Mouse (Mus musculus) forebrain, embryonic 12.5 days (tissue): ENCODE measurements around the gene Cep97. TPM values are rescaled to one million over a fixed set of nuclear protein-coding genes. Genes with fewer than 3 reads are reported as not detected.
A peak's percentile ranks its signal among the peaks of the same experiment; 100 is the strongest.

Experiments
- ATAC-seq: fragments of 200-750 bp; cut with Nextera tagmentation; 2 replicates; pipeline ENCODE4 v1.8.0; 2017; ENCODE audit warnings: moderate TSS enrichment; ENCODE audit not compliant: low FRiP score
- H3K27ac ChIP-seq: fragments of 300-500 bp; sonication (generic); 2 replicates; pipeline ENCODE4 v1.5.1; 2016; ENCODE audit warnings: mild to moderate bottlenecking
- H3K27me3 ChIP-seq: fragments of 300-500 bp; sonication (generic); 2 replicates; pipeline ENCODE4 v1.6.1; 2016; ENCODE audit warnings: mild to moderate bottlenecking
- H3K36me3 ChIP-seq: fragments of 300-500 bp; sonication (generic); replicated peaks from 2 replicates; pipeline ENCODE4 v1.6.1; 2016; ENCODE audit warnings: mild to moderate bottlenecking
- H3K4me1 ChIP-seq: fragments of 300-500 bp; sonication (generic); 2 replicates; pipeline ENCODE4 v1.6.1; 2016
- H3K4me2 ChIP-seq: fragments of 300-500 bp; sonication (generic); 2 replicates; pipeline ENCODE4 v1.6.1; 2016; ENCODE audit warnings: mild to moderate bottlenecking, moderate library complexity
- H3K4me3 ChIP-seq: fragments of 300-500 bp; sonication (generic); replicated peaks from 2 replicates; pipeline ENCODE4 v1.5.1; 2016; ENCODE audit warnings: mild to moderate bottlenecking
- H3K9ac ChIP-seq: fragments of 300-500 bp; sonication (generic); 2 replicates; pipeline ENCODE4 v1.6.1; 2016; ENCODE audit warnings: mild to moderate bottlenecking
- H3K9me3 ChIP-seq: fragments of 300-500 bp; sonication (generic); 2 replicates; pipeline ENCODE4 v1.6.1; 2016
- WGBS: fragments of 180-500 bp; shearing (Covaris S2); methylation state at CpG from one replicate; pipeline ENCODE4 v1.1.7; 2016; 5-methylcytosine and 5-hydroxymethylcytosine counted together
- polyA plus RNA-seq: library from polyadenylated mRNA; unstranded; fragments of >200 nt; fragmentation: Nextera tagmentation; extraction: Ambion mirVana; gene quantifications from 2 replicates; pipeline ENCODE4 v1.2.1, GENCODE M21; 2016

The Cep97 gene
- polyA plus RNA-seq: 19.9 and 22.9 TPM in 2 replicates

DNA sequence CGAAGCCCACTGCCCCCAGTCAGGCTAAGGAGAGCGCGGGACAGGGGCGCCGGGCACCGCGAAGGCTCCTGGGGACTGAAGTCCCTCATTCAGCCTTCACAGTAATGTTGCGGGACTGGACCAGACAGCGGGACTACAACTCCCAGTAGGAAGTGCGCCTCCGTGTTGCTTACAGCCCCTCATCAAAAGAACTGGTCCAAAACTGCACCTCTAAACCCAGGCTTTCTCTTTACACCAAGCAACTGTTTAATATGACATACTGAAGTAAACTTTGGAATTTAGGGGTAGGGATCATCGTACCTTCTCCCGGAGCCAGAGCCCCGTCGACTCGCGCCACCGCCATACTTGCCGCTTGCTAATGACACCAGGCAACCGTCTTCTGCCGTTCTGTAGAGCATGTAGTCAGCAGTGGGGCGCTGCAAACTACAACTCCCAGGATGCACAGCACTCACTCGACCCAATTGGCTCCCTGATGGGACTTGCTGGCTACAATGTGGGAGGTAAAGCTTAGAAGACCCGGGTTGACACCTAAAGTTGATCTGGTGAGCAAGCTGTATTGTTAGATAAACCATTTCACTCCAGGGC lies at the start of gene Cep97:
Gene Cep97, minus strand, starts transcription at position 403 of the 585 bp plus-strand sequence.
- peak within 1 kb of the TSS; percentile 68 for H3K9ac ChIP-seq
- peak; percentile 99 for ATAC-seq
- WGBS: under 1% methylated on average over 24 of the region's 24 CpGs

DNA sequence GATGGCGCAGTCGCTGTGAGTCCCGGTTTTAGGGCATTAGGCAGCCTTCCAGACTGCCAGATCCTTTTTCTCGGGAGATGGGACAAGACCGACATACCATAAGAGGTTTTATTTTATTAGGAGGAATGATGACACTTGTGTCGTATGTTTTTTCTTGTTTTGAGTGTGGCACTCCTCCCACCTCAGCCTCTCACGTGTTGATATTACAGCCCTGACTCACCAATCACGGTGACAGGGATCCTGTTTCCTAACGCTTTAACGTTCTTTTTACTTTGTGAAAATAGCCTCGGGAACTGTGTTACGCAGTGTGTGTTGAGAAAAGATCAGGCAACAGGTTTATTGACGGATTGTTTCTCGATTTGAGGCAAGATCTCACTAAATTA lies 40.2 kb upstream of the Cep97 start:
- Histone ChIP-seq H3K4me3 (peak overlapping the region; percentile 100), H3K9ac (peak overlapping the region; percentile 89), H3K36me3 (peaks cover 27% of the 10 kb centered on the region), H3K27me3 (no peaks in the 10 kb centered on the region), H3K4me1 (peaks cover 18% of the 10 kb centered on the region), H3K9me3 (no peaks in the 10 kb centered on the region), H3K4me2 (peak overlapping the region; percentile 78), H3K27ac (peak overlapping the region; percentile 87)
- no peak for ATAC-seq
- WGBS: 14% methylated on average over 14 of the region's 14 CpGs

More for the DNA sequence above, at the start of gene Cep97:
- Histone ChIP-seq H3K4me1 (no peaks in the 10 kb centered on the region), H3K27me3 (no peaks in the 10 kb centered on the region), H3K9me3 (no peaks in the 10 kb centered on the region), H3K36me3 (peaks cover 4% of the 10 kb centered on the region), H3K27ac (peak within 1 kb of the TSS; percentile 75), H3K4me3 (peak within 1 kb of the TSS; percentile 67), H3K4me2 (peak within 1 kb of the TSS; percentile 63)

DNA sequence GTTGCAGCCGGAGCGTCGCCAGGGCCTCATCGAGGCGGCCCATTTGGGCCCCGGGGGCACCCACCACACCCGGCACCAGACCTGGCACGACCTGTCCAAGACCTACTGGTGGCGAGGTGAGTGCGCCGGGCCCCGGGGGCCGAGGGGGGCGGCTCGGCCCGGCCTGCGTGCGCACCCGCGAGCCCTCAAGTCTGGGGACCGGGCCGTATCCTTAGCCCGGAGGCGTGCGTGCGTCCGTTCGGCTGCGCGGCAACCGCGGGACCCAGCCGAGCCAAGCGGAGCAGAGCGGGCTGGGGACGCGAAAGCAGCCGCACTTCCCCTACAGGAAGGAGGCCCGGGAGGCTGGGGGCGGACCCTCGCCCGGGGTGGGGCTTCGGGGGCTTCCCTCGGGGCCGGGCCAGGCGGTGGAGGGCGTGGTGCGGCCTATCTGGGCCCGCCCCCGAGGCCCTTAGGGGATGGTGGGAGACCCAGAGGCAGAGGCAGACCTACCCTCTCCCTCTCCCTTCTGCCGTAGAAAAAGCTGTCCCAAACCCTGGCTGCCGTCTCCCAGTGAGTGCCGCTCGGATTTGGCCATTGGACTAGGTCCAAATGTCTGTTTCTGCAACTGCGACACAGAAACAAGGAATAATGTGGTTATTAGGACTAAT lies 39.7 kb upstream of the Cep97 start:
- peak; percentile 86 for ATAC-seq
- peaks cover 32% of the 10 kb centered on the region for H3K36me3 ChIP-seq
- peak overlapping the region; percentile 78 for H3K4me2 ChIP-seq
- H3K9me3 ChIP-seq: no peaks in the 10 kb centered on the region
- H3K4me3 ChIP-seq: peak overlapping the region; percentile 100
- peak overlapping the region; percentile 87 for H3K27ac ChIP-seq
- peaks cover 18% of the 10 kb centered on the region for H3K4me1 ChIP-seq
- peak overlapping the region; percentile 89 for H3K9ac ChIP-seq
- H3K27me3 ChIP-seq: no peaks in the 10 kb centered on the region
- under 1% methylated on average over 44 of the region's 55 CpGs for WGBS

DNA sequence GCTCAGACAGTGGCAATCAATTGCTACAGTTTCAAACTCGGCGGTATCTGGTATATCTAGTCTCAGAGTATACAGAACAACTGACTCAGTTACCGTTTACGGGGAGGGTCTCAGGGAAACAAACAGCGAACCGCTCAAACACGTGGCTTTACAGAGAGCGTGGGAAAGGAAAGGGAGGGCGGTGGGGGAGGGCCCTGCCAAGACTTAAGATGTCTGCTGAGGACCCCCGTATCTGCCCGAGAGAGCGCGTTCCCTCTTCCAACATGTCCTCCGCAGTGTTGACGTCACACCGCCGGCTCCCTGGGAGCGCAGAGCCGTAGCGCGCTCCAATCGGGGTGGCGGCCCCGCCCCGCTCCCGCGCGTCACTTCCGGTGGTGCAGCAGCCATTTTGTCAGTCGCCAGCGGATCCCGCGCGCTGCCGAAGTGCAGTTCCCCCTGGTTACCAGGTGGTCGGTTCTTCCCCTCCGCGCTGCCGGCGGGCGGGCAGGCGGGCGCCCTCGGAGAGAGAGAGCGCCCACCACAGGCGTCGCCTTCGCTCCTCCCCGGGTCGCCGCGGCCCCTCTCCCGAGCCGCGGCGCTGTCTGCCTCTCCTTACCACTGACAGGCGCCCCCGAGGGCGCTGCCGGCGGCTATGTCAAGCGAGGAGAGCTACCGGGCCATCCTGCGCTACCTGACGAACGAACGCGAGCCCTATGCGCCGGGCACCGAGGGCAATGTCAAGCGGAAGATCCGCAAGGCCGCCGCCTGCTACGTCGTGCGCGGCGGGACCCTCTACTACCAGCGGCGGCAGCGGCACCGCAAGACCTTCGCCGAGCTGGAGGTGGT lies 39.0 kb upstream of the Cep97 start, which contains the start of gene Zbtb11:
Gene Zbtb11, plus strand, starts transcription at position 453 of the 825 bp plus-strand sequence.
- Histone ChIP-seq H3K27ac (peak within 1 kb of the TSS; percentile 87), H3K27me3 (no peaks in the 10 kb centered on the region), H3K9me3 (no peaks in the 10 kb centered on the region), H3K4me1 (peaks cover 19% of the 10 kb centered on the region), H3K36me3 (peaks cover 39% of the 10 kb centered on the region), H3K9ac (peak within 1 kb of the TSS; percentile 89), H3K4me3 (peak within 1 kb of the TSS; percentile 100), H3K4me2 (peak within 1 kb of the TSS; percentile 78)
- peak; percentile 98 for ATAC-seq
- WGBS: under 1% methylated on average over 78 of the region's 86 CpGs

DNA sequence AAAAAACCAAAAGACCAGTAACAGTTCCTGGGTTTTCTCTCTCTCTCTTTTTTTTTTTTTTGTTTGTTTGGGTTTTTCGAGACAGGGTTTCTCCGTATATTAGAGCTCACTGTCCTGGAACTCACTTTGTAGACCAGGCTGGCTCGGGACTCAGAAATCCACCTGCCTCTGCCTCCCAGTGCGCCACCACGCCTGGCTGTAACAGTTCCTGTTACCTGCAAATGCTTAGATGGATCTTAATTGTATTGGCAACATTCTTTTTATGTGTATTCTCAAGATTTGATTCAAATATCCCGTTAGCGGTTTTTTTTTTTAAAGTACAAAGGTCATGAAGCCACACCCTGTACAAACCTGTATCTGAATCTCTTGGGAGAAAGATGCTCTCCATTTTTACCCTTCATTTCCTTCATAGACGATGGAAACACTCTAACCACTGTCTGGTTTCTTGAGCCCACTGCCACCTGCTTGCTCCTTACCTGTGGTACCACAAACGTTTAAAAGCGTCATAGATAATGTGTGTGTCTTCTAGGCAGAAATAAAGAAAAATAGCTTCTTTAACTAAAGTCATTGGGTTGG lies 38.1 kb upstream of the Cep97 start:
- Histone ChIP-seq H3K4me2 (peak overlapping the region; percentile 78), H3K27ac (peak overlapping the region; percentile 63), H3K4me1 (peaks cover 21% of the 10 kb centered on the region), H3K9me3 (no peaks in the 10 kb centered on the region), H3K9ac (no peak overlapping the region), H3K27me3 (no peaks in the 10 kb centered on the region), H3K36me3 (peaks cover 35% of the 10 kb centered on the region), H3K4me3 (peak overlapping the region; percentile 100)
- 61% methylated on average over 10 of the region's 10 CpGs for WGBS
- ATAC-seq: no peak

DNA sequence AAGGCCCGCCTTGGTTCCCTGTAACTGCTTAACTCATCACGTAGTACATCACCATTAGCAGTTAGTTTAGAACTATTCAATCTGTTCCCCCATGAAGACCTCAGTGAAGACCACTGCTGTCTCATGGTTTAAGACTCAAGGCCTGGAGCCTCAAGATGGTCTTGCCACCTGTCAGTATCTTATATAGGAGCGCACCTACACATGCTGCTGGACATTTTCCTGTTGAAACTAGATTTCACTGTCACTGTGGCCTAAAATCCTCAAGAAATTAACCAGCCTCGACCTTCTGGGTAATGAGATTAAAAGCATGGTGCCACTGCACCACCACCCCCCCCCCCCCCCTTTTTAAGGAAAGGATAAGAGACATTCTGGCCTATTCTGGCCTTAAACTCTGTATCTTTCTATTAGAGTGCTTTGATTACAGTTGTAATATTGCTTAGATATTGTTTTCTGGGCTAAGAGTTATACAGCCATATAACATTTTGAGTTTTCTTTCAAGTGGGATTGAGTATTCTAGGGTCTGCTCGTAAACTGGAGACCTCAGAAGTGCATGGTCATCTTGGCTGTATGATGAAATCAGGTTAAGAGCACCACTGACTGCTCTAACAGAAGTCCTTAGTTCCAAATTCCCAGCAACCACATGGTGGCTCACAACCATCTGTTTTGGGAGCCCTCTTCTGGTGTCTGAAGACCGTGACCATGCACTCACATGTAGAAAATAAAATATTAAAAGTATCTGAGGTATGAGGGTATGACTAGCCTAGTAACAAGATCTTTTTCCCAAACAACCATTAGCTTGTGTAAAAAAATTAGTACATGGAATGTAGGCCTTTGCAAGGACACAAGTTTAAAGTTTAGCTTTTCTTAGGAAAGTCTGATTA lies 37.3 kb upstream of the Cep97 start:
- Histone ChIP-seq H3K9me3 (no peaks in the 10 kb centered on the region), H3K27ac (no peak overlapping the region), H3K4me1 (peaks cover 27% of the 10 kb centered on the region), H3K4me3 (no peak overlapping the region), H3K36me3 (peaks cover 34% of the 10 kb centered on the region), H3K27me3 (no peaks in the 10 kb centered on the region), H3K4me2 (no peak overlapping the region), H3K9ac (no peak overlapping the region)
- no peak for ATAC-seq
- 80% methylated on average over 6 of the region's 6 CpGs for WGBS

DNA sequence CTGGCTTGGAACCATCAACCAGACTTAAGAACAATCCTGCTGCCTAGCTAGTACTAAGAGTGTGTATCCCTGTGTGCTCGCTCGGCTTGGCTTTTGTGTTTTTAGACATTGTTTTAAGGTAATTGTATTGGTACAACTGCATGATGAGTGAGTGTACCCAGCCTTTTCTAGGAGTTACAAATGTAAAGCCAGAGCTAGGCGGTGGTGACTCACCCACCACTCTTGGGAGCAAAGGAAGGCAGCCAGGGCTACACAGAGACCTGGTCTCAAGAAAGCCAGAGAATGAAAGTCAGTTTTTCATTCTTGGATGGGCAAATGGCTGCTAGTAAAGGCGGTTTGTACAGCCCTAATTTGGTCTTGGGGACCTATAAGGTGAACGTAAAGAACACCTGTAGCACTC lies 35.8 kb upstream of the Cep97 start:
- Histone ChIP-seq H3K36me3 (peaks cover 34% of the 10 kb centered on the region), H3K27ac (no peak overlapping the region), H3K4me3 (no peak overlapping the region), H3K9ac (no peak overlapping the region), H3K4me1 (peaks cover 21% of the 10 kb centered on the region), H3K9me3 (no peaks in the 10 kb centered on the region), H3K27me3 (no peaks in the 10 kb centered on the region), H3K4me2 (no peak overlapping the region)
- no peak for ATAC-seq
- WGBS: 91% methylated on average over 5 of the region's 5 CpGs

DNA sequence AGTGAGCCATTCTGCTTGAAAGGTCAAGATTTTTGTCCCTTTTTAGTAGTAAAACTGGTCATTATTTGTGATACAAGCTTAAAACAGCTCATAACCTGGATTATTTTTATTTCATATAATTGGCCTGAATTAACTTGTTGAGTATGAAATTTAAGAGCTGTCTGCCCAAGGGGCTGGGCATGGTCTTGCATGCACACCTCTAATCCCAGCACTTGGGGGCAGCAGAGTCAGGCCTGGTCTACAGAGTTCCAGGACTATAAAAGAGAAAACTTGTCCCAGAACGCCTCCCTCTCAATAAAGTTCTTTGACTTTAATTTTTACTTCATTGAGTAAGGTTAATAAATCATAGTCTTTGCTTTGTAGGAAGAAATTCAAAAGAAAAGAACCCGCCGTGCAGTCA lies 34.5 kb upstream of the Cep97 start:
- ATAC-seq: no peak
- Histone ChIP-seq H3K9me3 (no peaks in the 10 kb centered on the region), H3K27me3 (no peaks in the 10 kb centered on the region), H3K36me3 (peaks cover 34% of the 10 kb centered on the region), H3K4me1 (peaks cover 13% of the 10 kb centered on the region), H3K4me3 (no peak overlapping the region), H3K4me2 (no peak overlapping the region), H3K27ac (no peak overlapping the region), H3K9ac (no peak overlapping the region)
- WGBS: 78% methylated on average over 3 of the region's 3 CpGs

DNA sequence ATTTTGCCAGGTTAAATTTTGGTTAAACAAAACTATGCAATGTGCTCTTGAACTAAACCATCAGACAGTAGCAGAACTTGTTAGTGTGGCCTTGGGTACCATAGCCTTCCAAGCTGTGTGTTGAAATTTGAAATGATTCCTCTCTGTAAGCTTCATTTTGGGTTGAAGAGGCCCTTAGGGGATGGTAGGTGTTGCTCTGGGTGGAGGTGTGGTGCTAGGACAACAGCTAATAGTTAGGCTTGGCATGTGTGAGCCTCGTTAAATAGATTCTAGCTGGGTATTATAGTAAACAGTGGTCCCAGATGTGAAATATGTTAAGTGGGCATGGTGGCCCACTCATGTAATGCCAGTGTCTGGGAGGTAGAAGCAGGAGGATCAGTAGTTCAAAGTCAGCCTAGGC lies 32.6 kb upstream of the Cep97 start:
- Histone ChIP-seq H3K9me3 (no peaks in the 10 kb centered on the region), H3K36me3 (peaks cover 34% of the 10 kb centered on the region), H3K4me2 (peak overlapping the region; percentile 79), H3K9ac (peak overlapping the region; percentile 70), H3K4me3 (peak overlapping the region; percentile 84), H3K27ac (no peak overlapping the region), H3K27me3 (no peaks in the 10 kb centered on the region), H3K4me1 (peaks cover 9% of the 10 kb centered on the region)
- WGBS: 34% methylated on average over 1 of the region's 1 CpGs
- no peak for ATAC-seq

DNA sequence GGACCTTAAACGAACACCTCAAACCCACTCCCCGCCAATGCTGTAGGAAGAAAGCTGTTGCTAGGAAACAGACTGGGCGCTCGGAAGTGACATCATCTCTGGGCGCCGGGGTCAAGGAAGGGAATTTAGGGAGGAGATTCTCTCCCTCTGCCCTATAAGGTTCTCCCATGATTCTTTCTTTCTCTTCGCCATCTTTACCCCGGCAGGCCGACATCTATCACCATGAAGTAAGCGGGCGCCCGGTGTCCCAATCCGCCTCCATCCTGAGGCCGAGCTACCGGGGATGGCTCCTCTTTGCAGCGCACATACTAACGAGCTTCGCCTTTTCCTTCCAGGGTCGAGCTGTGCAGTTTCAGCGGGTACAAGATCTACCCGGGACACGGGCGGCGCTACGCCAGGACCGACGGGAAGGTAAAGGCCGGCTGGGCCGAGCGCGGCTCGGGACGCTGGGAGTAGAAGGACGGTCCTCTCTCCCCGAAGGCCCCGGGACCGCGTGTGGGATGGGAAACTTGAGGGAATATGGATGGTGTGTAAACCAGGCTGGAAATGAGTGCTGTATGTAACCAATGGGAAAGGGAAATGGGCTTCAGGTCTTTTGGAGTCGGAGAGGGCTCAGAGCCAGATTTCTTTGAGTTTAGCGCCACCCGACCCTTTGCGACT lies 31.7 kb upstream of the Cep97 start, which contains the start of gene Rpl24:
Gene Rpl24, plus strand, starts transcription at position 64 of the 660 bp plus-strand sequence.
- H3K9me3 ChIP-seq: no peaks in the 10 kb centered on the region
- WGBS: under 1% methylated on average over 42 of the region's 42 CpGs
- H3K4me3 ChIP-seq: peak within 1 kb of the TSS; percentile 84
- H3K4me1 ChIP-seq: peaks cover 9% of the 10 kb centered on the region
- peak within 1 kb of the TSS; percentile 88 for H3K27ac ChIP-seq
- H3K9ac ChIP-seq: peak within 1 kb of the TSS; percentile 70
- H3K27me3 ChIP-seq: no peaks in the 10 kb centered on the region
- ATAC-seq: peak; percentile 94
- H3K4me2 ChIP-seq: peak within 1 kb of the TSS; percentile 79
- H3K36me3 ChIP-seq: peaks cover 25% of the 10 kb centered on the region
